Mouse (Mus musculus) layer of hippocampus, adult 2 months (tissue): Measurements from ENCODE around the gene Thsd1. TPM values are rescaled to one million over a fixed set of nuclear protein-coding genes. Genes with fewer than 3 reads are reported as not detected.
"Not testable (repeated sequence)": the region's sequence is repeated elsewhere in the genome, so short reads cannot be mapped to it uniquely, and the experiment has no call there.

Experiments used
- DNase-seq, 2 experiments: peaks; one replicate each; pipeline ENCODE4 v3.0.0; 2022; ENCODE audit warnings: low spot score in 2 of 2
- H3K27ac ChIP-seq: fragments of 200-600 bp; 2 replicates; pipeline ENCODE4 v1.8.1; 2022
- H3K4me3 ChIP-seq: fragments of 200-600 bp; 2 replicates; pipeline ENCODE4 v1.8.1; 2022; ENCODE audit warnings: mild to moderate bottlenecking
- CTCF ChIP-seq: fragments of 200-600 bp; conservative IDR thresholded peaks from 2 replicates; pipeline ENCODE4 v1.8.1; 2022; ENCODE audit warnings: antibody characterized with exemption, mild to moderate bottlenecking, moderate library complexity
- total RNA-seq, 2 experiments: library from RNA; stranded (reverse); gene quantifications; 2 replicates each; pipeline ENCODE4 v1.2.3; 2021

Thsd1 gene
- total RNA-seq, 2 experiments from 2014 or later, result 3.0 to 3.4 TPM

DNA sequence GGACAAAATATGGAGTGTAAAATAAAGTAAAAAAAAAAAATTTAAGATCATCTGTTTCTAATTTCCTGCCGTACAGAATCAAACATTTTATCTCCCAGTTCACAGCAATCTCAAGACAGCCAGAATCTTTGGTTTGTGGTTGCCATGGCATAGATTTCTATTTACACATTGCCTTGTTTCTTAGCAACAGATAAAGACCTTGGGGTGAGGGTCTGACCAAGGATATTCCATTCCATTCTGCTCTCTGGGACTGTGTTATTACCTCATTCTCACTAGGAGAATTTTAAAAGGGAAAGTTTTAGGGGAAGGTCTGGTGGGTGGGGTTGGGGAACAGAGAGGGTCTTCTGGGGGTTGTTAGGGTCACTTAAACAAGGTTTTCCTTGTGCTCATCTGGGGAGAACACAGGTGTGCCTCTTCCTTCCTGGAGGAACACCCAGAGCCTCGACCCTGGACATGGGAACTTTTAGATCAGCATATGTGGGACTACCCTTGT is 55.9 kb downstream of the Thsd1 start, which contains the start of gene Tpte:
TSS of gene Tpte (plus strand) at position 443 of the 493 bp plus-strand sequence.
- no peak for TF ChIP-seq CTCF
- H3K4me3 ChIP-seq, result no peak within 1 kb of the TSS
- H3K27ac ChIP-seq, result no peak within 1 kb of the TSS
- DNase-seq, result no peak

GRCm38 (mm10) chr8:22302326-22302725 is 75.2 kb downstream of the Thsd1 start:
- Histone ChIP-seq H3K27ac (no peak overlapping the region), H3K4me3 (no peak overlapping the region)
- TF ChIP-seq CTCF, result no peak
- DNase-seq, result no peak

DNA sequence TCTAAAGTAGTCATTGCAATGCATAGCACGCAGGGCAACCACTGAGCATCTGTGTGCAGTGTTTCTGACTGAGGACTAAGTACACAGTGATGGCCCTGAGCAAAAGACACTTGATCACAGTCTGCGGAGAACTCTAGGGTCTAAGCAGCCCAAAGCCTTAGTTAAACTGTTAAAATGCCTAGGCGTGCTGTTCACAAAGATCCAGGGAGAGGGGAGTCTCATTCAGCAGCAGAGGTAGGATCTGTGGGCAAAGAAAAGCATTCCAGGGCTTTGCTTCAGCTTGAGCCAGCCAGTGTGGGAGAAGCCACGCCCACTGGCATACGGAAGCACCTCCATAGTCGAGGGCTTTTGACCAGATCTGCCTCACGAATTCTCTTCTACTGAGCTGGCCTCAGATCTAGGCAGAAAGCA is 75.8 kb downstream of the Thsd1 start:
- Histone ChIP-seq H3K4me3 (peak overlapping the region; percentile 26; the same call in 1 of the 2 replicates), H3K27ac (no peak overlapping the region)
- DNase-seq, result no peak
- TF ChIP-seq CTCF, result no peak

DNA sequence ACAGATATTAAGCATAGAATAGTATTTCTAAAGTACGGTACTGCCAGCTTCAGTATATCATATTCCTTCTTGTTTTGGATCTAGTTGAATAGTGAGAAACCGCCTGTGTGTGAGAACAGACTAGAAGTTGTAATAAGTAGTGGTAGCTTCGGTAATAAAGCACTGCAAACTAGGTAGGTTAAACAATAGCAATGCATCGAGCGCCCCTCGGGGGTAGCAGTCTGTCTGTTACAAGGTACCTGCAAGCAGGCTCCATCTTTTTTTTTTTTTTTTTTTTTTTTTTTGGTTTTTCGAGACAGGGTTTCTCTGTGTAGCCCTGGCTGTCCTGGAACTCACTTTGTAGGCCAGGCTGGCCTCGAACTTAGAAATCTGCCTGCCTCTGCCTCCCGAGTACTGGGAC is 76.9 kb downstream of the Thsd1 start:
- H3K4me3 ChIP-seq, H3K27ac ChIP-seq, DNase-seq: not testable (repeated sequence)

DNA sequence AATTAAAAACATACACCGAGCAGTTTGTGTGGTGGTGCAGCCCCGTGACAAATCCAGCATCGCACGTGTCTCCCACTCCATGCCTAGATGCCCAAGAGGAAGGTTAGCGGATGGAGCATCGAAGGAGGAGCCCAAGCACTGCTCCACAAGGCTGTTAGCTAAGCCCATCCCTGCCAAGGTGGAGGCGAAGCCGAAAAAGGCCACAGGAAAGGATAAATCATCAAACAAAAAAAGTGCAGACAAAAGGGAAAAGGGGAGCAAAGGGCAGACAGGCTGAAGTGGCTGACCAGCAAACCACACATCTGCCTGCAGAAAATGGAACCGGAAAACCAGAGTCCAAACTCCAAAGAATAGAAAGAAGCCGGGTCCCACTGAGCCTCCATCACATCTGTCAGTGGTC is 79.9 kb downstream of the Thsd1 start:
- no peak for DNase-seq
- Histone ChIP-seq H3K4me3 (no peak overlapping the region), H3K27ac (no peak overlapping the region)
- TF ChIP-seq CTCF, result no peak

Other genes starting within 250 kb of the Thsd1 start
- gene Atp7b, start 167.0 kb upstream of the Thsd1 start, total RNA-seq, result 1 to 10 TPM; 2.3 to 2.4 TPM
- 10 to 100 TPM; 34.7 to 42.0 TPM for gene Alg11, start 166.6 kb upstream of the Thsd1 start, total RNA-seq
- under 1 TPM in 1 of 2 experiments, not detected in 1; 0.61 TPM for gene Nek5, start 102.3 kb upstream of the Thsd1 start, total RNA-seq
- 1 to 10 TPM; 2.5 to 2.7 TPM for gene Nek3, start 60.9 kb upstream of the Thsd1 start, total RNA-seq
- 1 to 10 TPM in 1 of 2 experiments, under 1 TPM in 1; 0.61 to 1.0 TPM for gene Ckap2, start 41.5 kb upstream of the Thsd1 start, total RNA-seq
- gene Vps36, start 34.5 kb upstream of the Thsd1 start, total RNA-seq, result 10 to 100 TPM; 25.2 to 26.0 TPM
- gene Tpte, start 56.1 kb downstream of the Thsd1 start, total RNA-seq, result not detected
- 10 to 100 TPM in 1 of 2 experiments, 1 to 10 TPM in 1; 9.7 to 12.3 TPM for gene Slc25a15, start 171.3 kb downstream of the Thsd1 start, total RNA-seq
- 10 to 100 TPM; 23.5 to 23.6 TPM for gene Mrps31, start 184.0 kb downstream of the Thsd1 start, total RNA-seq